Mouse (Mus musculus): Measurements from ENCODE around the gene Foxred1. TPM values are rescaled to one million over a fixed set of nuclear protein-coding genes. Genes with fewer than 3 reads are reported as not detected.

Gene Foxred1
- polyA plus RNA-seq (2016; fragmentation: Nextera tagmentation; extraction: Ambion mirVana) = 49.2 and 50.1 TPM in 2 replicates

DNA sequence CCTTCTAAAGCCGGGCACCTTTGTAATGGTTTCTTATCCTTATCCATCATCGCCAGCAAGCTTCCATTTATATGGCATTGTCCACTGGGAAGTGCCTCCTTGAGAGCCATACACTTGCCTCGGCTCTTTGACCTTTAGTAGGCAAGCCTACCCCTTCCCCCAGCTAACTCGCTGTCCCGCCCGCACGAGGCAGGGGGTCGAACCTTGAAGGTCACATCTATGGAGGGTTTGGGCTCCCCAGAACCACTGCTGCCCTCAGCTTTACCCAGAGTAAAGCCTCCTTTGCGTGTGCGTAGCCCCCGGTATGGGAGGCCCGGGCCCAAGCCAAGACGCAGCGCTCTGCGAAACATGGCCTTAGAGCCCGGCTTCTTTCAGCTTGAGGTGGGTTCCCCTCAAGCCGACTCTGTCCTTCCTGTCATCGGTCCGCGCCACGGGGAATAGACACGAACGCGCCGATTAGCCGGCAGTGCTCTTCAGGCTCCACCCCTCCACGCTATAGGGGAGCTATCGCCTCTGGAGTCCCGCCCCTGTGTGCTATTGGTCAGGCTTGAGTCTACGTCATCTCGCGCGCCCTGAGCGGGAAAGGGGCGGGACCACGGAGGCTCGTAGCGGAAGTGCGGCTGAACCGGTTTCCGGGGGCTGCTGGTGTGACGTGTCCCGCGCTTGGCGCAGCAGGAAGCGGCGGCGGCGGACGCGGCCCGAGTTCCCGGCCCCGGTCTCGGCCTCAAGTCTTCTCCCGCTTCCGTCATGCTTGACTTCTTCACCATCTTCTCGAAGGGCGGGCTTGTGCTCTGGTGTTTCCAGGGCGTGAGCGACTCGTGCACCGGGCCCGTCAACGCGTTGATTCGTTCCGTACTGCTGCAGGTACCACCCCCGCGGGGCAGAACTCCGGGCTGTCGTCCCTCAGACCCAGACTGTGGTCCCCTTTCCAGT is at the start of gene Foxred1:
Gene Foxred1 (minus strand): TSS at position 514 of the 933 bp plus-strand sequence.
- Histone ChIP-seq H3K4me2 (replicated peaks) (peak within 1 kb of the TSS; percentile 88), H3K27me3 (replicated peaks) (no peaks in the 10 kb centered on the region), H3K9me3 (no peaks in the 10 kb centered on the region), H3K27ac (peak within 1 kb of the TSS; percentile 74; the same call in 1 of the 2 replicates), H3K9ac (peak within 1 kb of the TSS; percentile 78), H3K4me3 (peak within 1 kb of the TSS; percentile 81), H3K4me1 (peaks cover 18% of the 10 kb centered on the region), H3K36me3 (peaks cover 57% of the 10 kb centered on the region)
- under 1% methylated on average over 72 of the region's 72 CpGs for WGBS
- peak; percentile 100 for ATAC-seq (ENCODE audit: low FRiP score, low read depth)

DNA sequence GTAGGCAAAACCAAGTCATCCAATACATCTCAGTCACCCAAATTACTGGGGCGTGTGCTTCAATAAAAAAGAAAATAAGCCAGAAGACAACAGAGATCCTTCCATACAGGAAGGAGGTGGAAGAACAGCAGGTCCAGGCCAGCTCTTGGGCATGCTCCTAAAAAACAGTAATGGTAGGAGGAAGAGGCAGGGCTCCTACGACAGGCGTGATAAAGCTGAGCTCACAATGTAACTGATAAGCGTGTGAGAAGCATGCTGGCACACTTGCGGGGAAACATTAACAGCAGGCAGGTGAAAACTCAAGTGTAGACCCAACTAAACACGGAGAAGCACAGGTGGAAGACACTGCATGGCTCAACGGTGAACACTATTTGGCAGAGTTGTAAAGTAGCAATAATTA is 46.5 kb upstream of the Foxred1 start:
- Histone ChIP-seq H3K4me3 (no peak overlapping the region), H3K36me3 (peaks cover 4% of the 10 kb centered on the region; the same call in 1 of the 2 replicates), H3K4me1 (no peaks in the 10 kb centered on the region), H3K27ac (no peak overlapping the region), H3K4me2 (replicated peaks) (no peak overlapping the region), H3K27me3 (replicated peaks) (no peaks in the 10 kb centered on the region), H3K9me3 (no peaks in the 10 kb centered on the region), H3K9ac (no peak overlapping the region)
- 93% methylated on average over 7 of the region's 7 CpGs for WGBS
- ATAC-seq (ENCODE audit: low FRiP score, low read depth) = no peak

DNA sequence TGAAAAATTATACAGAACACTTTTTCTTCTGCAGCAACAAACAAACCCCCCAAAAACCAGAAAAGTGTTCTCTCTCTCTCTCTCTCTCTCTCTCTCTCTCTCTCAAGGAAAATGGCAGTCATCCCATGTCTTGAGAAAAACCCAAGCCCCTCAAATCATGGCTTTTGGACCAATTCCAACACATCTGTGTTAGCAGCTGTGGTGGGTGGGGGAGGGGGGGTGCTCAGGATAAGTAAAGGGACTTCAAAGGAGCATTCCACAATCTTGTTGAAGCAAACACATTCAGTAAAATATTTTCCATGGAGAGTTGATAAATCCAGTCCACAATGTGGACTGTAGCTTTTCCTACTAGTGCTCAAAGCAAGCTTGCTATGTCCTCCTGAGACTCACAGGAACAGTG is 38.6 kb upstream of the Foxred1 start:
- peaks cover 3% of the 10 kb centered on the region; the same call in 1 of the 2 replicates for H3K4me1 ChIP-seq
- H3K4me3 ChIP-seq = no peak overlapping the region
- no peak overlapping the region for H3K9ac ChIP-seq
- no peaks in the 10 kb centered on the region for H3K27me3 ChIP-seq (replicated peaks)
- no peaks in the 10 kb centered on the region for H3K9me3 ChIP-seq
- H3K27ac ChIP-seq = no peak overlapping the region
- ATAC-seq (ENCODE audit: low FRiP score, low read depth) = no peak
- H3K36me3 ChIP-seq = no peaks in the 10 kb centered on the region
- no peak overlapping the region for H3K4me2 ChIP-seq (replicated peaks)

DNA sequence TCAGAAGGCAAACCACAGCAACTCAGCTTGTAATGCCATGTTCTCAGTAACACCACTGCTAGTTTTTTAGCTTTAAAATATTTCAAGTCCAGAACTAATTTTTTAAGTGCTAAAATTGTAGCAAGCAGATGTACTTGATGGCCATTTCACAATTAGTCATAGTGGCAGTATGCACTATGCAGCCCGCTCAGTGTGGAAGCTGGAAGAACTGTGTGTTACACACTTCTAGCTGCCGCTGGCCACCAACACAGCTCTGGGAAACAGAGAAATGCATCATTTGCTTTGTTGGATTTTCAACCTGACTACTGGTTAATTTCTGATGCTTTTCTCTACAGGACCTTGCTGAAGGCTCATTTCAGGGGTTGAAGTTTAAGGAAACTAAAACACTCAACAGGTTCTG is 36.5 kb upstream of the Foxred1 start:
- ATAC-seq (ENCODE audit: low FRiP score, low read depth) = no peak
- no peaks in the 10 kb centered on the region for H3K36me3 ChIP-seq
- H3K4me2 ChIP-seq (replicated peaks) = no peak overlapping the region
- H3K9me3 ChIP-seq = no peaks in the 10 kb centered on the region
- no peaks in the 10 kb centered on the region for H3K27me3 ChIP-seq (replicated peaks)
- WGBS = 94% methylated on average over 2 of the region's 2 CpGs
- peaks cover 3% of the 10 kb centered on the region; the same call in 1 of the 2 replicates for H3K4me1 ChIP-seq
- H3K27ac ChIP-seq = no peak overlapping the region
- H3K9ac ChIP-seq = no peak overlapping the region
- H3K4me3 ChIP-seq = no peak overlapping the region

DNA sequence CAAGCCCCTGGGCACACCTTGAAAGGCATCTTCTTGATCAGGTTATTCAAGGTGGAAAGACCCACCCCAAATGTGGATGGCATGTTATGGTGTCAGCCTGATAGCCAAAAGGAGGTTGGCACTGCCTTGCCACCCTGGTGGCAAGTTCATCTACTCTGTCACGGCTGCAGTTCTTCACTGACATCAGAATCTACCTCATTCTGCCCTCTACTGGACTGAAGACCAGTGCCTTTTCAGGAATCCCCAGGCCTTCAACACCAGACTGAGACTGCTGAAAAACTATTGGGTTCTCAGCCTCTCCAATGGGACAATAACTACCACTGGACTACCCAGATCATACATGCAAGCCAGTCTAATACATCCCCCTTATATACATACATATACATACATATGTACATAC is 28.9 kb upstream of the Foxred1 start:
- H3K36me3 ChIP-seq = peaks cover 7% of the 10 kb centered on the region
- no peak for ATAC-seq (ENCODE audit: low FRiP score, low read depth)
- 83% methylated on average over 1 of the region's 1 CpGs for WGBS
- no peak overlapping the region for H3K4me2 ChIP-seq (replicated peaks)
- H3K9ac ChIP-seq = no peak overlapping the region
- H3K9me3 ChIP-seq = no peaks in the 10 kb centered on the region
- no peak overlapping the region for H3K27ac ChIP-seq
- no peak overlapping the region for H3K4me3 ChIP-seq
- H3K27me3 ChIP-seq (replicated peaks) = no peaks in the 10 kb centered on the region
- H3K4me1 ChIP-seq = peaks cover 2% of the 10 kb centered on the region; the same call in 1 of the 2 replicates

DNA sequence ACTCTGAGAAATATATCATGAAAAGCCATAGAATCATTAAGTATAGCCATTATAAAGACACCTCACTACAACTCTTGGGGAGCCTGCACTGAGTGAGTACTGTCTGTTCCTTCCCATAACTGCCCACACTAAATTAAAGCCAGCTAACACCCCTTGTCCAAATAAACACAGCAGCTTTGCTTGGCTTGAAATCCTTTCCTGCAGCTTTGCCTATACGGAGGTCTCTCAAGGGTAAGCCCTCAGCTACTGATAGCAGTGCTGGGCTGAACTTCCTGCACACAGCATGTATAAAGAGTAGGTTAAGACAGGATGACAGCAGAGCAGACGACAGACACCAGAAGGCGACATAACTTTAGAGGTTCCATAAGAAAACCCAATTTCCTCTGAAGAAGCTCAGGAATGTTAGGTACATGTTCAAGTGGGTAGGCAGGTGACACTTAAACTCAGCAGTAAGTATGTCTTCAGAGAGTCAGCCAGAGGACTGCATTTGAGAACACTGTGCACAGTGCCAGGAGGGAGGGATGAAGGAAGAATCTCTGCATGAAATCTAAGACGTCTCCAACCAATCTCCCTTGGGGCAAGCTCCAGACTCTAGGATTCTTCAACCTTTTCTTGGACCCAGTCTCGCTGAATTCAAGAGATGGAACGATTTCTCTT is 28.2 kb upstream of the Foxred1 start:
- no peak overlapping the region for H3K27ac ChIP-seq
- no peak for ATAC-seq (ENCODE audit: low FRiP score, low read depth)

DNA sequence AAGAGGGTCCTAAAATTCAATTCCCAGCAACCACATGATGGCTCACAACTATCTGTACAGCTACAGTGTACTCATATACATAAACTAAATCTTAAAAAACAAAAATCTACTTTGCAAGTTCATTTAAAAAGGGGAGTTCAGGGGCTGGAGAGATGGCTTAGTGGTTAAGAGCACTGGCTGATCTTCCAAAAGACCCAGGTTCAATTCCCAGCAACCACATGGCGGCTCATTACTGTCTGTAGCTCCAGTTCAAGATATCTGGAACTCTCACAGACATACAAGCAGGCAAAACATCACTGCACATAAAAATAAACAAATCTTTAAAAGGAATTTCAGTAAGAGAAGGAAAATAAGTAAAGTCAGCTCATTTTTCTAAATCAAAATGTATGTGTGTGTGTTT is 27.5 kb upstream of the Foxred1 start:
- no peaks in the 10 kb centered on the region for H3K27me3 ChIP-seq (replicated peaks)
- H3K9ac ChIP-seq = no peak overlapping the region
- ATAC-seq (ENCODE audit: low FRiP score, low read depth) = no peak
- H3K9me3 ChIP-seq = no peaks in the 10 kb centered on the region
- H3K4me2 ChIP-seq (replicated peaks) = no peak overlapping the region
- no peak overlapping the region for H3K27ac ChIP-seq
- peaks cover 18% of the 10 kb centered on the region for H3K36me3 ChIP-seq
- 91% methylated on average over 1 of the region's 1 CpGs for WGBS
- H3K4me3 ChIP-seq = no peak overlapping the region
- H3K4me1 ChIP-seq = no peaks in the 10 kb centered on the region

More for the DNA sequence above, 28.2 kb upstream of the Foxred1 start:
- Histone ChIP-seq H3K4me3 (no peak overlapping the region), H3K4me1 (no peaks in the 10 kb centered on the region), H3K9ac (no peak overlapping the region), H3K9me3 (no peaks in the 10 kb centered on the region), H3K4me2 (replicated peaks) (no peak overlapping the region), H3K27me3 (replicated peaks) (no peaks in the 10 kb centered on the region), H3K36me3 (peaks cover 14% of the 10 kb centered on the region)
- 80% methylated on average over 6 of the region's 6 CpGs for whole genome bisulfite sequencing

DNA sequence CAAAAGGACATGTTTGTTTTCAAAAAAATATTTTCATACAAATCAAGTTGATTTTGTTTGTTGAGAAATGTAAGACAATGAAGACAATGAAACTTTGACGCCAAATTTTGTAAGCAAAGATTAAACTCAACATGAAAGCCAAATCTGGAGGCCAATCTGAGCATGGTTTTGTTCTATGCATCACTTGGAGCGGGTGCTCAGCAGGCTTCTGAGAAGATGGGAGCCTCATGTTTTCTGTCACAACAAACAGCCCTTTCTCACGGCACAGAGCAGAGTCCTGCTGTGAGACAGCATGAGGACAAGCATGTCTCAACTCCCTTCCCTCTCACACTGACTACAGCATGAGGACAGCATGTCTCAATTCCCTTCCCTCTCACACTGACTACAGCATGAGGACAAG is 25.1 kb upstream of the Foxred1 start:
- Histone ChIP-seq H3K4me2 (replicated peaks) (no peak overlapping the region), H3K4me1 (no peaks in the 10 kb centered on the region), H3K9me3 (no peaks in the 10 kb centered on the region), H3K4me3 (no peak overlapping the region), H3K27me3 (replicated peaks) (no peaks in the 10 kb centered on the region), H3K27ac (no peak overlapping the region), H3K36me3 (peaks cover 30% of the 10 kb centered on the region), H3K9ac (no peak overlapping the region)
- no peak for ATAC-seq (ENCODE audit: low FRiP score, low read depth)
- 57% methylated on average over 3 of the region's 3 CpGs for WGBS

DNA sequence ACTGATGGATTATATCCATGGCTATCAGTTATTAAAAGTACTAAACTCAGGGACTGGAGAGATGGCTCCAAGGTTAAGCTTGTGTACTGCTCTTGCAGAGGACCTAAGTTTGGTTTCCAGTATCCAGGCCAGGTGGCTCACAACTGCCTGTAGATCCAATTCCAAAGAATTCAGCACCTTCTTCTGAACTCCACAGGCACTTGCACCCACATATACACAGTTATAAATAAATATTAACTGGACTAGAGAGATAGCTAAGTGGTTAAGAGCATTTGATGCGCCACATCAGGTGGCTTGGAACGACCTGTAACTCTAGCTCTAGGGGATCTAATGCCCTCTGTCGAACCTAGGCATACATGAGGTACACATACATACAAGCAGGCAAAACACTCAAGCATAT is 17.8 kb upstream of the Foxred1 start:
- no peak overlapping the region for H3K4me2 ChIP-seq (replicated peaks)
- no peak for ATAC-seq (ENCODE audit: low FRiP score, low read depth)
- no peaks in the 10 kb centered on the region for H3K9me3 ChIP-seq
- H3K27ac ChIP-seq = no peak overlapping the region
- H3K9ac ChIP-seq = no peak overlapping the region
- no peaks in the 10 kb centered on the region for H3K27me3 ChIP-seq (replicated peaks)
- WGBS = 90% methylated on average over 3 of the region's 3 CpGs
- H3K36me3 ChIP-seq = peaks cover 22% of the 10 kb centered on the region
- H3K4me1 ChIP-seq = no peaks in the 10 kb centered on the region
- H3K4me3 ChIP-seq = no peak overlapping the region

DNA sequence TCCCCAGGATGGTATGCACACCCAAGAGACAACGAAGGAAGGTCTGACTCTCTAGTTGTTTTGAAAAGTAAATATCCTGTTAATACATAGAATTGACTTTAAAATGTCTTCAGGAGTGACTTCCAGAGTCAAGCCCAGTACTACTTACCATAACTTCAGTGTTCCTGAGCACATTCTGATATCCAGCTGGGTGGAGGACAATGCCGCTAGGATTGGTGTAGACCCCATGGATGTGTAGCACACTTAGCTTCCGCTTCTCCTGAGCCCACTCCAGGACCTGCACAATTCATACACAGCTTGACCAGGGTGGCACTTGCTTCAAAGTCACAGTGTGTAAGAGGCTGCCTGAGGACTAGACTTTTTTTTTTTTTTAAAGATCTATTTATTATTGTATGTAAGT is 12.6 kb upstream of the Foxred1 start:
- Histone ChIP-seq H3K4me2 (replicated peaks) (no peak overlapping the region), H3K9me3 (no peaks in the 10 kb centered on the region), H3K27me3 (replicated peaks) (no peaks in the 10 kb centered on the region), H3K4me1 (no peaks in the 10 kb centered on the region), H3K4me3 (no peak overlapping the region), H3K36me3 (peaks cover 46% of the 10 kb centered on the region; the same call in 1 of the 2 replicates), H3K9ac (no peak overlapping the region), H3K27ac (no peak overlapping the region)
- ATAC-seq (ENCODE audit: low FRiP score, low read depth) = no peak
- 97% methylated on average over 3 of the region's 3 CpGs for WGBS

DNA sequence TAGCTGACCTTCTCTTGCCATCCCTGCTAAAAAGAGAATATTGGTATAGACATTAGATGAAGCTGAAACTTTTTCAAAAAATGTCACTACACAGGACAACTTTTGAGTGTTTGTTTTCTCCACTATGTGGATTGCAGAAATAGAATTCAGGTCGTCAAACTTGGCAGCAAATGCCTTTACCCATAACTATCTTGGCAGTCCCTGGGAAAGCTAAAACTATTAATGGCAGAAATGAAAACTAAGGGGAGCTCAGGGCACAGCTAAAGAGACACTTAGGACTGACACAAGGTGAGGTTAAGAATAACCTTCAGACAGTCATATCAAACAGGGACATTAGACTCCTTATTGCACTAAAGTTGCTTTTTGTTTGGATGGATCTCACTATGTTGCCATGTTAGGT is 7.1 kb upstream of the Foxred1 start:
- Histone ChIP-seq H3K27ac (no peak overlapping the region), H3K9me3 (no peaks in the 10 kb centered on the region)
- WGBS = 78% methylated on average over 1 of the region's 1 CpGs

More for the DNA sequence above, 7.1 kb upstream of the Foxred1 start:
- no peak overlapping the region for H3K4me2 ChIP-seq (replicated peaks)
- no peak overlapping the region for H3K4me3 ChIP-seq
- no peaks in the 10 kb centered on the region for H3K4me1 ChIP-seq
- no peak overlapping the region for H3K9ac ChIP-seq
- ATAC-seq (ENCODE audit: low FRiP score, low read depth) = no peak
- H3K36me3 ChIP-seq = peaks cover 83% of the 10 kb centered on the region
- H3K27me3 ChIP-seq (replicated peaks) = no peaks in the 10 kb centered on the region

Measured in neural tube, embryonic 12.5 days (tissue).